Mouse (Mus musculus) heart, postnatal 10 days (tissue): ENCODE measurements around the gene Zfp970. TPM values are rescaled to one million over a fixed set of nuclear protein-coding genes. Genes with fewer than 3 reads are reported as not detected.
A peak's percentile ranks its signal among the peaks of the same experiment; 100 is the strongest.
"Not testable (repeated sequence)": the region's sequence is repeated elsewhere in the genome, so short reads cannot be mapped to it uniquely, and the experiment has no call there.

Experiments
- DNase-seq, 2 experiments: peaks; one replicate each; pipeline ENCODE4 v3.0.0; 2021
- intact Hi-C: fragments of 180-260 bp; cut with DNase I; formaldehyde crosslinking; loops from one replicate; pipeline ENCODE4 v1.15.1; 2025
- total RNA-seq, 2 experiments: library from RNA; stranded (reverse); gene quantifications; 2 replicates each; pipeline ENCODE4 v1.2.3; 2021

The Zfp970 gene
- total RNA-seq = 100 to 1,000 TPM in 1 of 2 experiments, 10 to 100 TPM in 1; 87.5 to 178 TPM

GRCm38 (mm10) chr2:177464676-177465075 is at the start of gene Zfp970:
TSS of gene Zfp970 (plus strand) at chr2:177464733.
- intact Hi-C loops = not testable (repeated sequence)
- peak; percentile 62 to 65 for DNase-seq

GRCm38 (mm10) chr2:177468222-177468621 is 3.7 kb downstream of the Zfp970 start:
- intact Hi-C loops, DNase-seq: not testable (repeated sequence)

GRCm38 (mm10) chr2:177472261-177472660 is 7.7 kb downstream of the Zfp970 start:
- DNase-seq = peak; percentile 40 to 48
- intact Hi-C loops = not testable (repeated sequence)

GRCm38 (mm10) chr2:177481971-177482370 is 17.4 kb downstream of the Zfp970 start:
- DNase-seq, intact Hi-C loops: not testable (repeated sequence)

- DNase-seq, intact Hi-C loops: not testable (repeated sequence)
Measured at GRCm38 (mm10) chr2:177483238-177483948, 18.9 kb downstream of the Zfp970 start.

GRCm38 (mm10) chr2:177498067-177498466 is 33.5 kb downstream of the Zfp970 start, which contains the start of gene Gm14403:
TSS of gene Gm14403 (plus strand) at chr2:177498215.
- DNase-seq = peak; percentile 68 to 69
- intact Hi-C loops = not testable (repeated sequence)

GRCm38 (mm10) chr2:177499182-177499581 is 34.6 kb downstream of the Zfp970 start:
- DNase-seq = not testable (repeated sequence)

GRCm38 (mm10) chr2:177505211-177505719 is 40.7 kb downstream of the Zfp970 start:
- DNase-seq, intact Hi-C loops: not testable (repeated sequence)

More at GRCm38 (mm10) chr2:177499182-177499581, 34.6 kb downstream of the Zfp970 start:
- intact Hi-C loops = not testable (repeated sequence)

GRCm38 (mm10) chr2:177511381-177511780 is 46.8 kb downstream of the Zfp970 start:
- intact Hi-C loops = not testable (repeated sequence)

GRCm38 (mm10) chr2:177511972-177512371 is 47.4 kb downstream of the Zfp970 start:
- DNase-seq, intact Hi-C loops: not testable (repeated sequence)

More at GRCm38 (mm10) chr2:177511381-177511780, 46.8 kb downstream of the Zfp970 start:
- not testable (repeated sequence) for DNase-seq

GRCm38 (mm10) chr2:177513991-177514479 is 49.5 kb downstream of the Zfp970 start:
- intact Hi-C loops = not testable (repeated sequence)

GRCm38 (mm10) chr2:177517746-177518145 is 53.2 kb downstream of the Zfp970 start:
- DNase-seq, intact Hi-C loops: not testable (repeated sequence)

More at GRCm38 (mm10) chr2:177513991-177514479, 49.5 kb downstream of the Zfp970 start:
- DNase-seq = not testable (repeated sequence)

- DNase-seq, intact Hi-C loops: not testable (repeated sequence)
Measured at GRCm38 (mm10) chr2:177518354-177518753, 53.8 kb downstream of the Zfp970 start.

- intact Hi-C loops, DNase-seq: not testable (repeated sequence)
Measured at GRCm38 (mm10) chr2:177518960-177519359, 54.4 kb downstream of the Zfp970 start.

- no peak for DNase-seq
- intact Hi-C loops = no loop called here
Measured at GRCm38 (mm10) chr2:177520035-177520434, 55.5 kb downstream of the Zfp970 start.

- DNase-seq = no peak
- intact Hi-C loops = no loop called here
Measured at GRCm38 (mm10) chr2:177523061-177523460, 58.5 kb downstream of the Zfp970 start.

- DNase-seq, intact Hi-C loops: not testable (repeated sequence)
Measured at GRCm38 (mm10) chr2:177523674-177524073, 59.1 kb downstream of the Zfp970 start.

- intact Hi-C loops, DNase-seq: not testable (repeated sequence)
Measured at GRCm38 (mm10) chr2:177524171-177524570, 59.6 kb downstream of the Zfp970 start.
